Mouse (Mus musculus) frontal cortex, adult 2 months (tissue): Measurements from ENCODE around the gene Fmnl2. TPM values are rescaled to one million over a fixed set of nuclear protein-coding genes. Genes with fewer than 3 reads are reported as not detected.

Experiments used
- polyA plus RNA-seq: library from polyadenylated mRNA; depleted of rRNA; stranded (reverse); fragments of >200 nt; gene quantifications from 2 replicates; pipeline ENCODE4 v1.2.3, GENCODE M21; 2012; rRNA removed

Gene Fmnl2
- polyA plus RNA-seq, 1 experiment: 30.1 TPM

Other genes starting within 250 kb of the Fmnl2 start
- gene Cacnb4, start 181.0 kb upstream of the Fmnl2 start, polyA plus RNA-seq: 58.0 and 63.7 TPM in 2 replicates
- gene Stam2, start 115.6 kb upstream of the Fmnl2 start, polyA plus RNA-seq: 15.3 and 16.3 TPM in 2 replicates